Mouse (Mus musculus) brain, embryonic 14.5 days (tissue): ENCODE data around the gene Hspa12b.

Experiments
- CTCF ChIP-seq: fragments of 200-500 bp; IDR thresholded peaks from 2 replicates; pipeline ENCODE4 v1.5.1; 2012; ENCODE audit warnings: inconsistent platforms, mild to moderate bottlenecking, moderate library complexity, borderline replicate concordance; ENCODE audit not compliant: insufficient read depth, insufficient read length; ENCODE audit errors: extremely low read depth
- POLR2A ChIP-seq: fragments of 200-500 bp; IDR thresholded peaks from 2 replicates; pipeline ENCODE4 v1.6.1; 2012; ENCODE audit warnings: mild to moderate bottlenecking, inconsistent platforms, borderline replicate concordance; ENCODE audit not compliant: poor library complexity, insufficient read depth, insufficient read length, severe bottlenecking; ENCODE audit errors: extremely low read depth

- TF ChIP-seq POLR2A (no peak), CTCF (no peak)
These were observed 60.5 kb downstream of the Hspa12b start for GRCm38 (mm10) chr2:131187602-131187922.
